Mouse (Mus musculus): Measurements from ENCODE around the gene Tmem273.

Tmem273 gene

DNA sequence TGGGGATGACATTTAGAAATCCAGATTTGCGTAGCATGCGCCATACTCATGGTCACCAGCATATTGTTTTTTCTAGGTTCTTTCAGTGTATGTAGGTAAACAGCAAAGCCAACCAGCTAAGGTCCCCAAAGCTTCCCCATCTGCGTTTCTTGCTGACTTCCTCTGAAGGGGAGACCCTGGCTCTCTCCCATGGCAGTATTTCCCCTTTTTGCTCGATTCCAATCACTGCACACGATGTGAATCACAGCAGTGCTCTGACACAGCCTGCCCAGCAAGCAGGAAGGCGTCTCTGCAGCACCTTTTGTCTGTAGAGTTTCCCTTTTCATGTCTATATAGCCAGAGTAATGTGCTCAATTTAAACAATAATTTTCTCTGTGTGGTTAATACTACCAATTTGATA is 26.7 kb downstream of the Tmem273 start:
- no peak for DNase-seq (ENCODE audit: low spot score in 2 of 2)

DNA sequence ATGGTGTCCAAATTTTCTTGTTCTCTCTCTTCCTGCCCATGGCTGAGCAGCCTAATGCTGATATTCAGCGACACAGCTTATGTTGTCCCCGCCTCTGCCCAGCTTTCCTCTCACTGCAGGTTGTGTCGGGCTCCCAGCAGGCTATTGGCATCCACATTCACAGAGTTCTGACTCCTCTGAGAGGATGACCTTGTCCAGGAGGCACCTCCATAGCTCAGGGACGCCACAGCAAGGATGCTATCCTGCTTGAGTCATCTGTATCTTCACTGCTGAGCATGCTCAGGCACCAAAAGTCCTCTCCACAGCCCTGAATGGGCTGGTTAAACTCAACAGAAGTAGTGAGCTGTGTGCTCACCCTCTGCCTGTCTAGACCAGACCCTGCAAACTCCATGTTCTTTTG is 29.2 kb downstream of the Tmem273 start:
- DNase-seq (ENCODE audit: low spot score in 2 of 2) = no peak

DNA sequence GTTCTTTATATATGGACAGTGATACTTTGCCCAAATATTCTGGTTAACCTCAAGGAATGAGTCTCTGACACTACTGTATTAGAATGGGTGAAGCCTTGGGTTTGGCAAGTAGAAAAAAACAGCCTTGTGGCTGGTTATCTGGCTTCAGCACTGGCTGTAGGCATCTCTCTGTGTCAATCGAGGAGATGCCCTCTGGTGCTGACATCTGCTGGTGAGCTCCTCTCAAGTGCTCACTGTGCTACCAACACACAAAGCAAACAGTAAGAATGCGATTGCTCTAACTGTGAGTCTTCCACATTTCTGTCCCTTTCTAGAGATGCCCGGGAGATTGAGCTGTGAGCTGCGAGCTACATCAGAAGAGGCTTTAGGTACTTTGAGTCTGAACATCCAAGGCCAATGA is 30.8 kb downstream of the Tmem273 start:
- no peak for DNase-seq (ENCODE audit: low spot score in 2 of 2)

DNA sequence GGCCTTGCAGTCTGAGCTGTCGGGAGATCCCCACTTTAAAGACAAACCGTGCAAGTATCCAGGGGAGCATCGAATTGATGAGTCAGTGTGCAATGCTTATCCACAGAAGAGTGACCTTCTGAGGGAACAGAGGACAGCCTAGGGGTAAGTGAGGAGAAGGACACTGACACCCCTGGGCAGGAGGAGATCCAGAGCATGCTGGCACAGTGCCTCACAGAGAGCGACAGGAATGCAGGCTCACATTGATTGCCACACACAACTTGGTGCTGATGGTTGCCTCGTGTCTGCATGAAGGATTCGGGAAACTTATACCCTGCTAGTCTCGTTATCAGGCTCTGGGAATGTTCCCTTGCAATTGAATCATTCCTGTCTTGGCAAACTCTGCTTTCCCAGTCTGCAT is 31.5 kb downstream of the Tmem273 start:
- DNase-seq (ENCODE audit: low spot score in 2 of 2) = no peak

DNA sequence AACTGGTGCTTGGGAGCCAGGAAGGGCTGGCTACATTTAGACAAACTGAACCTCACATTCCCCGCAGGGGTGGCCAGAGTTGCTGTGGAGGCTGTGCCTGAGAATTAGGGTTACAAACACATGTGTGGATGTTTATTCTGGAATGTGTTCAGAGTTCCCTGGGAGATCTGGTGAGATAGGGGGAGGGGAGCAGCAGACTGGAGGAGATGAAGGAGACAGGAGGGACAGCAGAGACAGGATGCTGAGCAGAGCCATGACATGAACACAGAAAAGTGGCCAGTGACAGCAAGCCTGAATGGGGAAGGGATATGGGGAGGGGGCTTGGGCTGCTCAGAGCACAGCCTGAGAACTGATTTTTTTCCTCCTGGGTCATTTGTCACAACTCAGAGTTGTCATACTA is 33.5 kb downstream of the Tmem273 start:
- DNase-seq (ENCODE audit: low spot score in 2 of 2) = no peak

DNA sequence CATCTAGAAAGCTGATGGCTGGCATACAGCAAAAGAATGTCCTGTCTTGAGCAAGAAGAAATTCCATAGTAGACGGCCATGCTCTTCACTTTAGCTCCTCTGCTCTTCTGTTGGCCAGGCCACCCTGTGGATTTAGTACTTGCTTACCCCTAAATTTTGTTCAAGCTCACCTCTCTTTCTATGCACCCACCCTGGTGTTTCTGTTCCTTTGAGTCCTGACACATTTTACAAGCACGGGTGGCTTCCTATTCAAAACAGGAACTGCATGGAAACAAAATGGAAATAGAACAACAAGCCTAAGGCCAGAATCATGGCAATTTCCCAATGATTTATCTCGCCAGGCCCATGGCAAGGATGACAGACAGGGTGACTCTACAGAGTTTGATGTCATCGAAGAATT is 37.0 kb downstream of the Tmem273 start:
- DNase-seq (ENCODE audit: low spot score in 2 of 2) = no peak

DNA sequence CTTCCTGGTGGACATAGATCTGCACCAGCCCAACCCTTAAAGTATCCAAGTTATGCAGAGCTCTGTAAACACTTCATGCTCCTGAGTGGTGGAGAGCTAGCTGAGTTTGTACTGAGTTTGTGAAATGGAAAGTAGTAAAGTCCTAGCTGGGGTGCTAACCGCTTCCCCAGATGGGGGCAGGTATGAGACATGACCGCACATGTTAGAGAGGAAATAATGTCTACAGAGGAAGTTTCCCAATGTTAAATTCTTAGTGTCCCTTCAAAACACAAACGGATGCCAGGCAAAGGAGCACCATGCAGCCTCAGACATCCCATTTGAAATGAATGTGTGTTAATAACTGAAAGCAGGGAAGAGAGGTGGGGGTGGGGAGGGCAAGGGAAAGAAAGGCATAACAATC is 38.1 kb downstream of the Tmem273 start:
- DNase-seq (ENCODE audit: low spot score in 2 of 2) = no peak

DNA sequence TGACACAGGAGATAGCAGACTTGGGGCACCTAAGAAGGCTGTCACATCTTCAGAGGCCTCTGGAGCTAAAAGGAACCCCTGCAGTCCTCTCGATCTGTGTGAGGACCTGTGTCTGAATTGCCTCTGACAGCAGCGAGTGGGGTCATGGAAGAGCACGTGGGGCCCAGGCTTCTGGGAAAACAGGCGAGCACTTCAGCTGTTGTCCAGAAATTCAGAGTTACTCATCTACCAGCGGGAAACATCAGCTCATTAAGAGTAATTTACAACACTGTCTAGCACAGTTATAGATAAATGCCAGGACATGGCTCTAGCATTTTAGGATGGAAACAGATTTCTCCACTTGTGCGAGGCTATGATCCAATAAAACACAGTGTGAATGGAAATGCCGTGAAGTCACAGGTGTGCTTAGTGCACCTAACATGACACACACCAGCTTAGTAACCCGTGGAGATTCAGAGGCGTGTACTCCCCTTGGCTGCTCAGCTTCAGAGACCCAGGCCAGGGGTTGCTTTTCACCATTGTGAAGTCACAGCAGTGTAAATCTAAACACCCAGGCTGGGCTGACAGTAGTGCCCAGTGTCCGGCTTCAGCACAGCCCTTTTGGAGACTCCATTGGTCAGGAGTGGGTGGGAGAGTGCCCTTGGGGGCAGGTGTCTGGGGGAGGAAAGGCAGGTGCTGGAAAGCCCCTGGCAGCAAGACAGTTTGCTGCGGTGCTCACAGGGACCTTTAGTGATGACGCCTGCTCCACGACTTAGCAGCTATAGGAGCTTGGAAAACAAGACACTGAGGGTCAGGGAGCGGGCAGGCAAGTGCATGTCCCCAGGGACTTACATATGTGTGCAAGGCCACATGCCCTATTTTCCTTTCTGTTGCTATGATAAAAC is 38.7 kb downstream of the Tmem273 start:
- no peak for DNase-seq (ENCODE audit: low spot score in 2 of 2)

DNA sequence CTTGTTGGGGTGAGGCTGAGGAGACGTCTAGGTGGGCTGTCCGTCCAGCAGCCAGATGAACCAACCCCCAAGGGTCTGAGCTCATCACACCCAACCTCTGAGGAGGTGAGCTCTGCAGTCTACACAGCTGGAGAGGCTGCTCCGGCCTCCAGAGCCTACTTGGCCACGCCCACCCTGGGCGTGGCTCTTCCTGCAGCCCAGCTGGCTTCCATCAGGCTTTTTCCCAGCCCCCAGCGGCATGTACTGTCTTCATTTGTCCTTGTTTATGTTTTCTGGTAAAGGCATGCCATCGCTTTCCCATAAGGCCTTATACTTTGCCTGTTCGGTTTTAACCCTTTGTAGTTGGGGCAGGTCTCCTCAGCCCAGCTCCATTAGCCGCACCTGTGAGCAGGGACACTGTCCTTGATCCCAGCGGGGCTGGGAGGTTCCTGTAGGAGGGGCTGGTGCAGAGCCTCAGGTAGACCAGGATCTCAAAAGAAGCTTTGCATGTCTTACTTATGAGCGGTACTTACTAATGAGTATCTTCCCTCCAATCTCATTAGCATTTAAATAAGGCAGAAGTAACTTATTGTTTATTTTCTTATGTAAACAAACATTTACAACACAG is 39.8 kb downstream of the Tmem273 start:
- peak in 1 of 2 experiments; percentile 45 for DNase-seq (ENCODE audit: low spot score in 2 of 2)

DNA sequence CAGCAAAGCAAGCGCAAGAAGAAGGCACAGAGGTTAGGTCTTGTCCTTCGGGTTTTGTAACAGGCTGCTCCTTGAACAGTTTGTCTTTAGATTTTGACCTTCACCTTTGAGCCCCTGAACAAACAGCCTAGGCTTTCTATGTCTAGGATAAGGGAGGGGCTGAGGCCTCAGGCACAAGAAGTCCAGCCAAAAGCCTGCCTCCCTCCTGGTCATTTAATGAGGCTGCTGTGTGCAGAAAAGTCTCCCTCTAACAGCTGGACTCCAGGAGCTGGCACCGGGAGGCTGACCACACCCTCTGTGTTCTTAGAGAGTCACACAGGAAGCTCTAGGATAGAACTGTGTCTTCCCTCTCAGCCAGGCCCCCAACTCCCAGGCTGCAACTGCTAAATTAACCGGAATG is 41.4 kb downstream of the Tmem273 start:
- peak; percentile 49 to 68 for DNase-seq (ENCODE audit: low spot score in 2 of 2)

DNA sequence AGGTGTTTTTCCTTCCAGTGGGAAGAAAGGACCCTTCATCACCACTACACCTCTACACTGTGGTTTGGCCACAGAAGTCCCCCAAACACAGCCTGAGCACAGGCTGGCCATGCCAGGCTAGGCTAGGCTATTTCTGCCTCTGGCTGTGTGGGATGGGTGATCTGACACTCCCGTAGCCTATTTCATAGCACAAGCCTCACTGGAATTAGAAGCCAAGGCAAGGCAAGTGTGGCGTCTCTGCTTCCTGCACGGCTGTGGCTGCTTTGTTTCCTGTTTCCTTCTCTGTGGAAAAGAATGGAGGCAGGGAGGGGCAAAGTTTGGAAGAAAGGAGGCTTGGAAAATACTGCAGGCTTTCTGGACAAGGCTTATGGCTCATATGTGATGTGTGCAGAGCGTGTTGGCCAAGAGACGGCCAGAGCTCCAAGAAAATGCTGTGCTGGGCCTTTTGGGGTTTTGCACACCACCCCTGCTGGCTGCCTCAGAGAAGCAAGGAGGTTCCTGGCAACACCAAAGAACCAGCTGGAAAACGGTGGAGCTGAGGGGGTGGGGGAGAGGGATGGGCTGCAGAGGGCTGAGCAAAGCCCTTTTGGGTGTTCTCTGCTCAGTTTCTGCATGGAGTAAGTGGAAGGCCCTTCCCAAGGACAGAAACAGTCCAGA is 42.4 kb downstream of the Tmem273 start:
- peak; percentile 18 to 57 for DNase-seq (ENCODE audit: low spot score in 2 of 2)

DNA sequence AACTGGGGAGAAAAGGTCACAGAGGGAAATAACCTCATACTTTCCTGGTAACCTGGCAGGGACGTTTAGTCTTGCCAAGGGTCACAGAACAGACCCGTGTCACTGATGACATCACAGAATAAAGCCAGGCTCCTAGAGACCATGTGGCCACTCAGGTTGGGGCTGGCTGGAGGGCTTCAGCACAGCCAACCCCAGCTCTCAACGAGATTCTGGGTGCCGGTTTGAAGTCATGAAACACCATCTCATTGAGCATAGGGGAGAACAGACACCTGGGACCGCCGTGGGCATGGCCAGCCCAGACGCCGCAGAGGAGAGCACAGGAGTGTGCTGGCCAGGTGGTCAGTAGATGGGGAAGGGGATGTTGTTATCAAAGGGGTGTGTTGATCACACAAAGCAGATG is 48.1 kb downstream of the Tmem273 start, which contains the start of gene Fam170b:
Fam170b (plus strand) TSS at position 116 of the 400 bp plus-strand sequence.
- no peak for DNase-seq (ENCODE audit: low spot score in 2 of 2)

DNA sequence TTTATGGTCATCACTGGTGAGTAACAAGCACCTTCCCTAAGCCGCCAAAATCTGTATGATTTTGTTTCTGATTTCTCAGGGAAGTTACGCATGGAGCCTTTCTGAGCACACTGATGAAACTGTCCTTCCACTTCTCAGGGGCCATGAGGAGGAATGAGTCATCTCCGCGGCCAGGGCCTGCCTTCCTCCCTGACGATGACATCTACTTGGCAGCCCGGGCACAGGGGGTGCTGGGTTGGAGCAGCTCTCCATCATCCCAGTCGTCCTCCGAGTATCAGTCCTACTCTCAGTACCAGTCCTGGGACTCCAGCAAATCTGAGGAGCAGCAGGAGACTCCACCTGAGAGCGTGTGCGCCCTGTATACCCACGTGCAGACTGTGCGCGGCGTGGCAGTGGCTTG is 49.4 kb downstream of the Tmem273 start:
- no peak for DNase-seq (ENCODE audit: low spot score in 2 of 2)

DNA sequence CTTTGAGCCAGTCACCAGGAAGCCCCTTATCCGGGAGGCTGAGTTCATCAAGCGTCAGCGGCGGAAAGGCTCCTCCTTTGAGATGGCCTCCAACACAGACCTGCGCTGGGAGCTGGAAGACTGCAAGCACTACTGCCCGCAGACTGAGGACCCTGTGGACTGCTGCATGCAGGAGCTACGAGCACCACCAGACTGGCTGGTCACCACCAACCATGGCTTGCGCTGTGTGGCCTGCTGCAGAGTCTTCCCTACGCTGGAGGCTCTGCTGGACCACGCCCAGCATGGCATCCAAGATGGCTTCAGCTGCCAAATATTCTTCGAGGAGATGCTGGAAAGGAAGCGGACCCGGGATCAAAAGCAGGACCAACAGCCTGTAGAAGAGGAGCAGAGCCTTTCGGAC is 49.8 kb downstream of the Tmem273 start:
- no peak for DNase-seq (ENCODE audit: low spot score in 2 of 2)

DNA sequence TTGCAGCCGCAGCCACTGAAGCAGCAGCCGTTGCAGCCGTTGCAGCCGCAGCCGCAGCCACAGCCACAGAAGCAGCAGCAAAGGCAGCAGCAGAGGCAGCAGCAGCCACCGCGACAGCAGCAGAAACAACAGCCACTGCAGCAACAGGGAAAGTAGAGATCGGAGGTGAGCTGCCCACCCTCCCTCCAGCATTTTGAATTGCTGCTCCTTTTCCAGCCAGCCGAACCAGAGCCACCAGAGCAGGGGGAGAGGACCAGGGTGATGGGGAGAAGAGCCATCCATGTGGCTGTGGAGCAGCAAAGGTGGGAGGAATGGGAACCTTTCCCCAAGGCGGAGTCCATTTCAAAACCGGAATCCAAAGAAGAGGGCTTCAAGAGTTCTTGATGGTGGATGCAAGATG is 50.4 kb downstream of the Tmem273 start:
- DNase-seq (ENCODE audit: low spot score in 2 of 2) = no peak

DNA sequence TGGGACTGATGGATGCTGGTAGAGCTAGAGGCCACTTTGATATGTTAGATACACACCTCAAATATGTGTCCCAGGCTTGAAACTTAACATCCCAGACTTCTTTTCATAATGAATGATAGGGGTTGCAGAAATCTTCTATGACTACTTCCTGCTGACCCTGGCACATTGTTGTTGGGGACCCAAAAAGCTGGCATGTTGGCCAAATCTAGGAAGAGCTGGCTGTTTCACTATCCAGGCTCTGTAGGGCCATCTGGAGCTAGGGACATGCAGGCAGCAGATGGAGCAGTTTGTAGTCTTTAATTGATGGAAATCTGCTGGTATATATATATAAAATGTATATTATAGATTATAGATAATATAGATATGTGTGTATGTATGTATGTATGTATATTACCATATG is 56.3 kb downstream of the Tmem273 start:
- no peak for DNase-seq (ENCODE audit: low spot score in 2 of 2)

DNA sequence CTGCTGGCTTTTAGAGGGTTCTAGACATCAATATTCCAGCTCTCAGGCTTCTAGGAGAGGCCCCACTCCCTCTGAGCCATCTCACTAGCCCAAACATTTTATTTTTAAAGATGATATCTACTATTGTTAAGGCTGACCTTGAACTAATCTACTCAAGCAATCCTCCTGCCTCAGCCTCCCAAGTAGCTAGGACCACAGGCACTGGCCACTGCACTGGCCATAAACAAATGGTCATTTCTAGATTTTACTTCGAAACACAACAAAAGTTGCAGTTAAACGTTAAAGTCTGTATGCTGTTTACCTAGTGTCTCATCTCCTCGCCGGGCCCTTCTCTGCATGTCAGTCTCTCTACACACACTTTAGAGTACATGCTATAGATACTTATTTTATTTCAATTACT is 68.3 kb downstream of the Tmem273 start:
- DNase-seq (ENCODE audit: low spot score in 2 of 2) = no peak

DNA sequence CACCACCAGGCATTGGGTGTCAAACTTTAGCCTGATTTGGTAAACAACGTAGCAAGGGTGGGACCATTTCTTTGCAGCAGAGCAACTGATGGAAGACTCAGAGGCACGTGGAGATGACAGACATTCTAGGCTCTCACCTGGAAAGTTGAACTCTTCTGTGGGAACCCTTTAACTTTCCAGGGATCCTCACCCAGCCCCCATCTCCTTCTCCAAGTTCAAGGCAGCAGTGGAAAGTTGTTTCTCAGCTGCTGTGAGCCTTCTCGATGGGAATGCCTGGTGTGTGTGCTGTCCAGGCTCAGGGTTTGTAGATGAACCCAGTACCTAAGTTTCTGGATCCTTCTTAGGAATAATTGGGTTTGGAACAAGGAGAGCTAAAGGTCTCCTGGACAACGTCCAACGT is 70.5 kb downstream of the Tmem273 start:
- no peak for DNase-seq (ENCODE audit: low spot score in 2 of 2)

DNA sequence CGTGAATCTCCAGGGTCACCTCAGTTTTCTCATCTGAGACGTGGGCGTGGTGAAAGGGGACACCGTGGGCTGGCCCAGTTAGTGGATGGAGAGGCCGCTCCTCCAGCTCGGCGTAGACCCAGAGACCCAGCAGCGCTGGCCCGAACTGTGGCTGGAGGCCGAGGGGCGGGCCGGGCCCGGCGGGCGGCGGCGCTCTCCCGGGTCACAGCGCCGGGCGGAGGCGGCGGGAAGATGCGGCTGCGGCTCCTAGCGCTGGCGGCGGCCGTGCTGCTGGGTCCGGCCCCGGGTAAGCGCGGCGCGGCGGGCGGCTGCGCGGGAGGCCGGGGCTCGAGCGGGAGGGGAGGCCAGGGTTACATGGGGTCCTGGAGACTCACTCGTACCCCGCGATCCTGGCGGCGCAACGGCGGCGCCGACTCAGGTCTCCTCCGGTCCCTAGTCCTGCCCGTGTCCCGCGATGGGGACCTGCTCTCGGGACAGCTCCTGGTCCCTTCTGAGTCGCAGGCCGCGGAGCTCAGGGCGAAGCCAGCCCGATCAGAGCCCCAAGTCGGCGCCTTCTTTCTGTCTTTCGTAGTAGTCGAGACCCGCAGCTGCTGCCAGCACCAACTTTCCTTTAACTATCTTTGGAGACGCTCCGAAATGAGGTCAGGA is 71.0 kb downstream of the Tmem273 start, which contains the start of gene Vstm4:
Vstm4 (plus strand) TSS at position 76 of the 648 bp plus-strand sequence.
- peak; percentile 60 to 71 for DNase-seq (ENCODE audit: low spot score in 2 of 2)

DNA sequence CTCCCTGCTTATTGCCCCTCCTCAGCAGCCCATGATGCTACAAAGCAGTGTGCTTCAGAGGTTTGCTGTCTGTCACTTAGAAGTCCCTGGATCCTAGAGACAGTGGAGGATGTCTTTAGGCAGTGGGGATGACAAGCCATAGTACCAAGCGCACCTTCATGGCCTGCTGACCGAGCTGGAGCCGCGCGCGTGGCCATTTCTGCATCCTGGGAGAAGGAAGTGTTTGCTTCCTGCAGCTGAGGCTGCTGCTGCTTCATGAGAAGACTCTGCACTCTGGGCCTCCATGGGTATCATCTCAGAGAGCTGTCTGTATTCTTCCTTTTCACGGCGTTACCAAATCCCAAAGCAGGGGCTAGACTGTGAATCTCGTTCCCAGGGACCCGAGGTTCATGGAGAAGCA is 72.6 kb downstream of the Tmem273 start:
- DNase-seq (ENCODE audit: low spot score in 2 of 2) = no peak

DNA sequence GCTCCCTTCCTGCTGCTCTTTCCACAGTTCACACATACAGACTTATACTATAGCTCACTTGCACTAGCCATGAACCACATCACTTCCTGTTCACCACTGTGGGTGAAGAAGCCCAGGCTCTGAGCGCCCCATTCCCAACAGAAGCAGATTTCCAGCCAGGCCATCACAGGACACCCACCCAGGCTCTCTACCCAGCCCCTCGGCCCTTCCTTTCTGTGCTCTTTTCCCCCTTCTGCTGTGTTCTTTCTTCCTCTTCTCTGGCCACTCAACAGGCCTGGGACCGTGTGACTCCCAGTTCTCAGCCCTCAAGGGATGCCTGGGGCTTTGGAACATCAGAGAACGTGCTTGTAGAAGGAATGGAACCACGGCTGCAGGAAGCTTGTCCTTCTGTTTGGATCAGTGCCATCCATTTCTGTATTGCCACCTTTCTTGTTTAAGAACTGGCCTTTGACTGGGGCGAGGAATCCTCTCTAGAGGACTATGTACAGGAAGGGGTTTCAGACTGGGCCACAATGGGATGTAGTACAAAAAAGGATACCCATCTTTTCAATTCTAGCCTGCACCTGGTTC is 73.3 kb downstream of the Tmem273 start:
- no peak for DNase-seq (ENCODE audit: low spot score in 2 of 2)

Measured in urinary bladder, postnatal 36 days (tissue).